Mouse (Mus musculus): Measurements from ENCODE around the gene Fn1. TPM values are rescaled to one million over a fixed set of nuclear protein-coding genes. Genes with fewer than 3 reads are reported as not detected.

Fn1 gene
- polyA plus RNA-seq, 1 experiment from 2014 or later = 158 TPM

GRCm38 (mm10) chr1:71675420-71675819 lies 22.4 kb upstream of the Fn1 start:
- Histone ChIP-seq H3K4me1 (replicated peaks) (no peaks in the 10 kb centered on the region), H3K36me3 (no peaks in the 10 kb centered on the region), H3K27me3 (no peaks in the 10 kb centered on the region), H3K27ac (no peak overlapping the region), H3K9ac (no peak overlapping the region), H3K4me2 (no peak overlapping the region), H3K4me3 (no peak overlapping the region), H3K9me3 (replicated peaks) (no peaks in the 10 kb centered on the region)
- ATAC-seq (replicated peaks; ENCODE audit: insufficient number of reproducible peaks, insufficient read depth, low FRiP score, low read depth) = no peak
- WGBS = 69% methylated on average over 2 of the region's 2 CpGs

GRCm38 (mm10) chr1:71674274-71674673 lies 21.3 kb upstream of the Fn1 start:
- Histone ChIP-seq H3K4me3 (no peak overlapping the region), H3K27ac (no peak overlapping the region), H3K36me3 (no peaks in the 10 kb centered on the region), H3K27me3 (no peaks in the 10 kb centered on the region), H3K9ac (no peak overlapping the region), H3K4me2 (no peak overlapping the region), H3K9me3 (replicated peaks) (no peaks in the 10 kb centered on the region), H3K4me1 (replicated peaks) (no peaks in the 10 kb centered on the region)
- 85% methylated on average over 4 of the region's 4 CpGs for WGBS
- ATAC-seq (replicated peaks; ENCODE audit: insufficient number of reproducible peaks, insufficient read depth, low FRiP score, low read depth) = no peak

GRCm38 (mm10) chr1:71673398-71673910 lies 20.5 kb upstream of the Fn1 start:
- no peak for ATAC-seq (replicated peaks; ENCODE audit: insufficient number of reproducible peaks, insufficient read depth, low FRiP score, low read depth)
- Histone ChIP-seq H3K27ac (no peak overlapping the region), H3K4me1 (replicated peaks) (no peaks in the 10 kb centered on the region), H3K9me3 (replicated peaks) (no peaks in the 10 kb centered on the region), H3K9ac (no peak overlapping the region), H3K36me3 (no peaks in the 10 kb centered on the region), H3K27me3 (no peaks in the 10 kb centered on the region), H3K4me2 (no peak overlapping the region), H3K4me3 (no peak overlapping the region)
- WGBS = 18% methylated on average over 3 of the region's 3 CpGs

GRCm38 (mm10) chr1:71672346-71672745 lies 19.3 kb upstream of the Fn1 start:
- H3K4me2 ChIP-seq = no peak overlapping the region
- H3K9ac ChIP-seq = no peak overlapping the region
- no peak overlapping the region for H3K4me3 ChIP-seq
- H3K27me3 ChIP-seq = no peaks in the 10 kb centered on the region
- 78% methylated on average over 3 of the region's 3 CpGs for WGBS
- H3K9me3 ChIP-seq (replicated peaks) = no peaks in the 10 kb centered on the region
- no peaks in the 10 kb centered on the region for H3K36me3 ChIP-seq
- H3K27ac ChIP-seq = no peak overlapping the region
- no peaks in the 10 kb centered on the region for H3K4me1 ChIP-seq (replicated peaks)
- no peak for ATAC-seq (replicated peaks; ENCODE audit: insufficient number of reproducible peaks, insufficient read depth, low FRiP score, low read depth)

GRCm38 (mm10) chr1:71663242-71663641 lies 10.2 kb upstream of the Fn1 start:
- H3K4me3 ChIP-seq = no peak overlapping the region
- WGBS = 82% methylated on average over 6 of the region's 6 CpGs
- no peaks in the 10 kb centered on the region; the same call in 1 of the 2 replicates for H3K36me3 ChIP-seq
- no peaks in the 10 kb centered on the region for H3K27me3 ChIP-seq
- no peaks in the 10 kb centered on the region for H3K4me1 ChIP-seq (replicated peaks)
- peaks cover 5% of the 10 kb centered on the region for H3K9me3 ChIP-seq (replicated peaks)
- no peak overlapping the region for H3K27ac ChIP-seq
- ATAC-seq (replicated peaks; ENCODE audit: insufficient number of reproducible peaks, insufficient read depth, low FRiP score, low read depth) = no peak
- no peak overlapping the region for H3K9ac ChIP-seq
- H3K4me2 ChIP-seq = no peak overlapping the region

GRCm38 (mm10) chr1:71658632-71659031 lies 5.6 kb upstream of the Fn1 start:
- H3K4me1 ChIP-seq (replicated peaks) = no peaks in the 10 kb centered on the region
- H3K9me3 ChIP-seq (replicated peaks) = peaks cover 5% of the 10 kb centered on the region
- H3K27me3 ChIP-seq = no peaks in the 10 kb centered on the region
- WGBS = 58% methylated on average over 6 of the region's 6 CpGs
- ATAC-seq (replicated peaks; ENCODE audit: insufficient number of reproducible peaks, insufficient read depth, low FRiP score, low read depth) = no peak
- H3K4me3 ChIP-seq = no peak overlapping the region
- H3K9ac ChIP-seq = no peak overlapping the region
- H3K4me2 ChIP-seq = no peak overlapping the region
- no peak overlapping the region for H3K27ac ChIP-seq
- H3K36me3 ChIP-seq = no peaks in the 10 kb centered on the region; the same call in 1 of the 2 replicates

- Histone ChIP-seq H3K9me3 (replicated peaks) (no peaks in the 10 kb centered on the region), H3K9ac (no peak overlapping the region), H3K27me3 (no peaks in the 10 kb centered on the region), H3K27ac (no peak overlapping the region), H3K36me3 (no peaks in the 10 kb centered on the region), H3K4me1 (replicated peaks) (peaks cover 2% of the 10 kb centered on the region; the same call in 1 of the 2 replicates), H3K4me3 (no peak overlapping the region), H3K4me2 (no peak overlapping the region)
- WGBS = 48% methylated on average over 6 of the region's 6 CpGs
- ATAC-seq (replicated peaks; ENCODE audit: insufficient number of reproducible peaks, insufficient read depth, low FRiP score, low read depth) = no peak
Observed at GRCm38 (mm10) chr1:71656309-71656708, 3.3 kb upstream of the Fn1 start.

GRCm38 (mm10) chr1:71654221-71654620 lies 1.2 kb upstream of the Fn1 start:
- peaks cover 11% of the 10 kb centered on the region; the same call in 1 of the 2 replicates for H3K4me1 ChIP-seq (replicated peaks)
- H3K4me2 ChIP-seq = peak overlapping the region; percentile 84
- peak overlapping the region; percentile 86 for H3K27ac ChIP-seq
- no peaks in the 10 kb centered on the region for H3K9me3 ChIP-seq (replicated peaks)
- peak overlapping the region; percentile 82 for H3K4me3 ChIP-seq
- 10% methylated on average over 8 of the region's 8 CpGs for WGBS
- no peak for ATAC-seq (replicated peaks; ENCODE audit: insufficient number of reproducible peaks, insufficient read depth, low FRiP score, low read depth)
- peak overlapping the region; percentile 78; the same call in 1 of the 2 replicates for H3K9ac ChIP-seq
- H3K36me3 ChIP-seq = no peaks in the 10 kb centered on the region
- no peaks in the 10 kb centered on the region for H3K27me3 ChIP-seq

GRCm38 (mm10) chr1:71653400-71654159 lies 580 bp upstream of the Fn1 start:
- H3K4me2 ChIP-seq = peak overlapping the region; percentile 84
- H3K9ac ChIP-seq = peak overlapping the region; percentile 78
- peak overlapping the region; percentile 82 for H3K4me3 ChIP-seq
- no peaks in the 10 kb centered on the region for H3K9me3 ChIP-seq (replicated peaks)
- H3K36me3 ChIP-seq = no peaks in the 10 kb centered on the region
- ATAC-seq (replicated peaks; ENCODE audit: insufficient number of reproducible peaks, insufficient read depth, low FRiP score, low read depth) = peak; percentile 14; the same call in 1 of the 2 replicates
- H3K4me1 ChIP-seq (replicated peaks) = peaks cover 11% of the 10 kb centered on the region; the same call in 1 of the 2 replicates
- H3K27ac ChIP-seq = peak overlapping the region; percentile 86
- 0% methylated on average over 24 of the region's 24 CpGs for WGBS
- H3K27me3 ChIP-seq = no peaks in the 10 kb centered on the region

- no peak overlapping the region for H3K9ac ChIP-seq
- peak overlapping the region; percentile 82 for H3K4me3 ChIP-seq
- 17% methylated on average over 1 of the region's 1 CpGs for WGBS
- no peaks in the 10 kb centered on the region for H3K9me3 ChIP-seq (replicated peaks)
- peaks cover 4% of the 10 kb centered on the region; the same call in 1 of the 2 replicates for H3K36me3 ChIP-seq
- no peak for ATAC-seq (replicated peaks; ENCODE audit: insufficient number of reproducible peaks, insufficient read depth, low FRiP score, low read depth)
- peaks cover 11% of the 10 kb centered on the region; the same call in 1 of the 2 replicates for H3K4me1 ChIP-seq (replicated peaks)
- peak overlapping the region; percentile 23; the same call in 1 of the 2 replicates for H3K27ac ChIP-seq
- peak overlapping the region; percentile 84 for H3K4me2 ChIP-seq
- no peaks in the 10 kb centered on the region for H3K27me3 ChIP-seq
Observed at GRCm38 (mm10) chr1:71651828-71652227, 1.2 kb downstream of the Fn1 start.

- H3K27ac ChIP-seq = peak overlapping the region; percentile 23
- 40% methylated on average over 9 of the region's 9 CpGs for WGBS
Observed at GRCm38 (mm10) chr1:71651315-71651714, 1.7 kb downstream of the Fn1 start.

More at GRCm38 (mm10) chr1:71651315-71651714, 1.7 kb downstream of the Fn1 start:
- Histone ChIP-seq H3K9ac (peak overlapping the region; percentile 35; the same call in 1 of the 2 replicates), H3K4me2 (peak overlapping the region; percentile 84), H3K4me1 (replicated peaks) (peaks cover 11% of the 10 kb centered on the region; the same call in 1 of the 2 replicates), H3K36me3 (peaks cover 6% of the 10 kb centered on the region; the same call in 1 of the 2 replicates), H3K9me3 (replicated peaks) (no peaks in the 10 kb centered on the region), H3K27me3 (no peaks in the 10 kb centered on the region), H3K4me3 (peak overlapping the region; percentile 82)
- ATAC-seq (replicated peaks; ENCODE audit: insufficient number of reproducible peaks, insufficient read depth, low FRiP score, low read depth) = no peak

Data from heart, embryonic 15.5 days (tissue).